Mouse (Mus musculus) heart, adult 18-20 months (tissue): ENCODE data around the gene Mcfd2. TPM values are rescaled to one million over a fixed set of nuclear protein-coding genes. Genes with fewer than 3 reads are reported as not detected.

ENCODE experiments used
- DNase-seq, 2 experiments: peaks; one replicate each; pipeline ENCODE4 v3.0.0; 2021 to 2022; ENCODE audit warnings: mixed read lengths in 1 of 2
- total RNA-seq, 2 experiments: library from RNA; stranded (reverse); gene quantifications; 2 replicates each; pipeline ENCODE4 v1.2.3; 2021

Gene Mcfd2
- total RNA-seq, 2 experiments from 2014 or later: 55.6 to 60.2 TPM

- DNase-seq: no peak
Observed at GRCm38 (mm10) chr17:87237826-87238225, 27.9 kb downstream of the Mcfd2 start.

DNA sequence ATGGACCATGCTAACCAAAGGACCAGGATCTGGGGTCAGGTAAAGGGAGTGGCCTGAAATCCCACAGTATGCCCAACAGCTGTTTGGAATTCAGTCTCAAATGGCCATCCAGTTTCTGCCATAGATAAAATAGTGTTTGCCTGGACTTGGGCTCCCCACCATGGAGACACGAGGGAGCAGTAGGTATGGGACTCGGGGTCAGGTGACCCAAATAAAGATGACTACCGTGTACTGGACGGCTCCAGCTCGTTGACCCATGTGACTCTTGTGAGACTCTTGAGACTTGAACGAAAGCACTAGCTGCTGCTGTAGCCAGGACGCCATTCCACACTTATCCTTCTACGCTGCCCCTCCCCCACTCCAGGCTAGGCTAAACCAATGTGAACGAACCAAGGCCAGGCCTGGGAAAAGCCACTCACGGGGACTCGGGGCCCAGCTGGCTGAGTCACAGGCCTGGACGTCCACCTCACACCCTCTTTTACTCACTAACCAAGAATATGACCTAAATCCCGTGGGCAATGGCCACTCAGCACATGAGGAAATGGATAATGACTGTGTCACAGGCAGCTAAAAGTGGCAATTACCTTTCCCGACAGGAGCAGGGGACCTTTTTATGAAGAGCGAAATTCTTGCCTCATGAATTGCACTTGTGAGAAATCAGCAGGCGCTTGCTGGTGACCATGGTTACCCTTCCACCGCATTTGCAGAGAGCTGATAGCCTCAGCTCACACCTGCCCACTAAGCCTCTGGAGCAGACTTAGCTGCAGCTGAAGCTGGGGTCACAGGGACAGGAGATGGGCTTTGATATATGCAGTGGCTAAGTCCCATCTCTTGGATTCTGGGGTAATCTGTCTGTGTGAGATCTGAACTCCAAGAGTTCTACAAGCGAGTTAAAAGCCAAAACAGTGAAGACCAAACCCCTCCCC lies 28.7 kb downstream of the Mcfd2 start:
- no peak for DNase-seq

- no peak for DNase-seq
Observed at GRCm38 (mm10) chr17:87235019-87235418, 30.7 kb downstream of the Mcfd2 start.

- no peak for DNase-seq
Observed at GRCm38 (mm10) chr17:87227878-87228277, 37.9 kb downstream of the Mcfd2 start.

GRCm38 (mm10) chr17:87226079-87226640 lies 39.6 kb downstream of the Mcfd2 start:
- peak in 1 of 2 experiments; percentile 14 for DNase-seq

GRCm38 (mm10) chr17:87225384-87225783 lies 40.4 kb downstream of the Mcfd2 start:
- DNase-seq: no peak

GRCm38 (mm10) chr17:87224461-87224860 lies 41.3 kb downstream of the Mcfd2 start:
- DNase-seq: no peak

DNA sequence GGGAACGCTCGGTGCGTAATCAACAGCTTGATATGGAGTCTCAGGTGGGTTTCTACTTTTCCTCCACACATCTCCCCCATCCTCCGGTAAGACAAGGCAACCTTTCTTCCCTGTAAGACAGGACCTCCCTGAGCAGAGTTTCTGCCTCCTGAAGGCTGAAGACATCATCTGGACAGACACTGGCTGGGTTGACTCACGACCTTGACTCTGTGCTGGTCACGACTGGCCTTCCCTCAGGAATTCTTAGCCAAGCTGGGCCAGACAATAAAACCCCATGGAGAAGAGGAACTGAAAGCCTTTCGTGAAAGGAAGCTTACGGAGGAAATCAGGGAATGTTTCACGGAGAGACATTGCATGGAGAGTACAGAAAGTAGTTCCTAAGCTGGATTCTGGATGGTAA lies 46.3 kb downstream of the Mcfd2 start:
- DNase-seq: no peak

DNA sequence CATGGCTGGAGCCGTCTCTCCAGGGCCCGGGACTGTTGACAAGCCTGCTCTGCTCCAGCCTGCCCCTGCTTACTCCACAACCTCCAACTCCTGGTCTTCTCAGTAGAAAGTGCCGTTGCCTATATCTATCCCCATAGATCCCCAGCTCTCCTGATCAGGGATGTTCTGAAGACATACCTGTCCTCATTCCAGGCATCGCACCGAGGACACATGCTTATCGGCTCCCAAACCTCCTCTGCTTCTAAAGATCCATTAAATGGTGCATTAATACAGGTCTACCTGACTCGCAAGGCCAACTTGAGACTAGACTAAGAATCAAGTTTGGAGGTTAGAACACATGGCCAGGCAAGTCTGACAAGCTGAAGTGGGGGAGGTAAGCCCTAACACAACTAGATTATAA lies 51.2 kb downstream of the Mcfd2 start:
- no peak for DNase-seq

- no peak for DNase-seq
Observed at GRCm38 (mm10) chr17:87210525-87210924, 55.2 kb downstream of the Mcfd2 start.

DNA sequence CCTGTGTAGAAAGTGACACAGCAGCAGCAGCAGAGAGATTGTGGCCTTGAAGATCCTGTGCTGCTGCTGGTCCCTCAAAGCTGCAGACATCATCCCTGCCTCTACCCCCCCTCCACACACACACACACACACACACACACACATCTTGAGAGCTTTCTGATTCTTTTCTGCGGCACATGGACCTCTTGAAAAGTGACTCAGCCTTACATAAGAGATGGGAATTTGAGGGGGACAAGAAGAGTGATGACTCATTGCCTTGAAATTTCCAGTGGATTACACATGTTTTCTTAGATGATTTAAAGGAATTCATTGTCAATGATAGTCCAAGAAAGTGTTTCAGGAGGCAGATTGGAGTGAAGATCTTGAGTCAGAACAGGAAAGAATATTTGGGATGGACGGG lies 58.9 kb downstream of the Mcfd2 start:
- DNase-seq: peak; percentile 18 to 28

Other genes starting within 250 kb of the Mcfd2 start
- 1 to 10 TPM; 3.8 to 4.8 TPM for gene Pigf, start 240.5 kb downstream of the Mcfd2 start, total RNA-seq
- 10 to 100 TPM; 43.4 to 46.2 TPM for gene Cript, start 240.4 kb downstream of the Mcfd2 start, total RNA-seq
- gene Socs5, start 158.3 kb downstream of the Mcfd2 start, total RNA-seq: 10 to 100 TPM; 27.6 to 30.0 TPM
- 10 to 100 TPM; 26.2 to 32.1 TPM for gene Ttc7, start 17.0 kb upstream of the Mcfd2 start, total RNA-seq
- not detected for gene Stpg4, start 161.8 kb upstream of the Mcfd2 start, total RNA-seq
- gene Calm2, start 181.0 kb upstream of the Mcfd2 start, total RNA-seq: 100 to 1,000 TPM; 153 TPM